In genomic region chr7:3423895-3424294, GRCm38 (mm10) we compare ENCODE assay signal across 8 mouse cellular contexts. TPM values are rescaled to one million over a fixed set of nuclear protein-coding genes. Genes with fewer than 3 reads are reported as not detected.
DNase-seq lines count a peak whose midpoint lies in the region; ATAC-seq and TF ChIP-seq lines count a peak whose summit lies in the region.

Gene Cacng6, plus strand, starts transcription at chr7:3424195.

- H3K36me3 ChIP-seq in forebrain, embryonic 14.5 days (ENCODE audit: control insufficient read depth, insufficient read depth, low read length) = no peaks in the 10 kb centered on the region
- no peaks in the 10 kb centered on the region for H3K36me3 ChIP-seq in intestine, embryonic 15.5 days

- no peak for DNase-seq in layer of hippocampus, adult 2 months (ENCODE audit: low spot score in 2 of 2)
- DNase-seq in layer of hippocampus, postnatal 25 days (ENCODE audit: extremely low spot score in 1 of 2, low spot score in 1 of 2) = no peak
- no peak for DNase-seq in forebrain, embryonic 14.5 days (ENCODE audit: low spot score)
- DNase-seq in B cell, adult 2 months = no peak
- DNase-seq in left cerebral cortex, adult 11 months (ENCODE audit: low spot score) = no peak
- DNase-seq in left cerebral cortex, postnatal 25 days (ENCODE audit: low spot score in 2 of 2) = no peak

- H3K4me1 ChIP-seq in forebrain, embryonic 14.5 days (ENCODE audit: control insufficient read depth, insufficient read depth, low read length) = 0 out of 2 replicates have a peak, but pooled peaks cover 3% of the 10 kb centered on the region
- peaks cover 3% of the 10 kb centered on the region; the same call in 1 of the 2 replicates for H3K4me1 ChIP-seq in intestine, embryonic 15.5 days (replicated peaks)
- peaks cover 25% of the 10 kb centered on the region for H3K4me1 ChIP-seq in olfactory bulb, adult 2 months (ENCODE audit: control insufficient read depth, insufficient read depth, low read length)

- H3K4me2 ChIP-seq in forebrain, embryonic 14.5 days (ENCODE audit: low read length) = peak within 1 kb of the TSS; percentile 47
- peak within 1 kb of the TSS; percentile 50 for H3K4me2 ChIP-seq in intestine, embryonic 15.5 days (replicated peaks)

- no peak for ATAC-seq in forebrain, embryonic 14.5 days
- ATAC-seq in intestine, embryonic 15.5 days = no peak

- peak within 1 kb of the TSS; percentile 3 for H3K4me3 ChIP-seq in layer of hippocampus, adult 2 months
- peak within 1 kb of the TSS; percentile 9; the same call in 1 of the 2 replicates for H3K4me3 ChIP-seq in forebrain, embryonic 14.5 days (ENCODE audit: low read depth, low read length)
- H3K4me3 ChIP-seq in intestine, embryonic 15.5 days (replicated peaks) = peak within 1 kb of the TSS; percentile 20
- H3K4me3 ChIP-seq in olfactory bulb, adult 2 months (ENCODE audit: insufficient read depth, low read depth, low read length) = peak within 1 kb of the TSS; percentile 23; the same call in 1 of the 2 replicates

- peak within 1 kb of the TSS; percentile 95 for H3K27ac ChIP-seq in layer of hippocampus, adult 2 months
- no peak within 1 kb of the TSS for H3K27ac ChIP-seq in forebrain, embryonic 14.5 days (ENCODE audit: low read depth, low read length)
- no peak within 1 kb of the TSS for H3K27ac ChIP-seq in intestine, embryonic 15.5 days
- H3K27ac ChIP-seq in olfactory bulb, adult 2 months (ENCODE audit: insufficient read depth, low read depth, low read length) = no peak within 1 kb of the TSS

- H3K9ac ChIP-seq in forebrain, embryonic 14.5 days (ENCODE audit: low read length) = peak within 1 kb of the TSS; percentile 36
- no peak within 1 kb of the TSS for H3K9ac ChIP-seq in intestine, embryonic 15.5 days

- H3K27me3 ChIP-seq in forebrain, embryonic 14.5 days (replicated peaks; ENCODE audit: control insufficient read depth, insufficient read depth, low read length) = peaks cover 23% of the 10 kb centered on the region
- peaks cover 32% of the 10 kb centered on the region for H3K27me3 ChIP-seq in intestine, embryonic 15.5 days (replicated peaks)

- TF ChIP-seq CTCF in layer of hippocampus, adult 2 months (conservative IDR thresholded peaks at IDR 0.05) = no peak
- no peak for TF ChIP-seq CTCF in olfactory bulb, adult 2 months (IDR thresholded peaks at IDR 0.05; ENCODE audit: insufficient read depth, low read depth, low read length)

- H3K9me3 ChIP-seq in forebrain, embryonic 14.5 days (replicated peaks; ENCODE audit: control insufficient read depth, low read length) = no peaks in the 10 kb centered on the region
- H3K9me3 ChIP-seq in intestine, embryonic 15.5 days = no peaks in the 10 kb centered on the region

- intact Hi-C loops in left cerebral cortex, postnatal 25 days (cut with DNase I) = no loop called here

- WGBS in forebrain, embryonic 14.5 days = 45% methylated on average over 4 of the region's 4 CpGs
- WGBS in intestine, embryonic 15.5 days = 53% methylated on average over 4 of the region's 4 CpGs
- 58% methylated on average over 4 of the region's 4 CpGs for WGBS in olfactory bulb, adult 2 months

- no peak for TF ChIP-seq POLR2A in olfactory bulb, adult 2 months (IDR thresholded peaks at IDR 0.05; ENCODE audit: insufficient read depth, low read depth, low read length)

RNA-seq across cellular contexts. Expression of gene Cacng6, which starts in this region (rescaled TPM):
- total RNA-seq in layer of hippocampus, adult 2 months (2021) = 1 to 10 TPM; 1.9 to 2.2 TPM
- 1 to 10 TPM; 1.3 to 2.2 TPM for total RNA-seq in layer of hippocampus, postnatal 25 days (2021)
- polyA plus RNA-seq in forebrain, embryonic 14.5 days (2014; fragmentation: Nextera tagmentation; extraction: Ambion mirVana) = 0.09 TPM in 1 of 2 replicates, not detected in the other
- polyA plus RNA-seq in intestine, embryonic 15.5 days (2015; fragmentation: Nextera tagmentation; extraction: Ambion mirVana) = 0.33 TPM in 1 of 2 replicates, not detected in the other
- not detected in 2 replicates for polyA plus RNA-seq in olfactory bulb, adult 2 months (2012; ENCODE audit: insufficient read depth, insufficient read length, low replicate concordance, missing spikeins)
- total RNA-seq in left cerebral cortex, postnatal 25 days (2021) = 1 to 10 TPM in 1 of 2 experiments, under 1 TPM in 1; 0.98 to 1.6 TPM
